Mouse (Mus musculus) forebrain, postnatal 0 days (tissue): ENCODE data around the gene Gm8138. TPM values are rescaled to one million over a fixed set of nuclear protein-coding genes. Genes with fewer than 3 reads are reported as not detected.
"Not testable (repeated sequence)": the region's sequence is repeated elsewhere in the genome, so short reads cannot be mapped to it uniquely, and the experiment has no call there.

Experiments
- ATAC-seq: fragments of 200-750 bp; cut with Nextera tagmentation; 2 replicates; pipeline ENCODE4 v1.8.0; 2017; ENCODE audit warnings: mild to moderate bottlenecking, moderate library complexity
- DNase-seq: peaks from one replicate; pipeline ENCODE4 v3.0.0-alpha.2; 2015
- H3K27ac ChIP-seq: fragments of 300-500 bp; sonication (generic); 2 replicates; pipeline ENCODE4 v1.5.1; 2014; ENCODE audit warnings: low read depth, mild to moderate bottlenecking, antibody characterized with exemption, low read length, moderate library complexity, mixed read lengths
- H3K27me3 ChIP-seq: fragments of 300-500 bp; sonication (generic); 2 replicates; pipeline ENCODE4 v1.6.1; 2014; ENCODE audit warnings: mild to moderate bottlenecking, low read length, mixed read lengths; ENCODE audit not compliant: insufficient read depth
- H3K36me3 ChIP-seq: fragments of 300-500 bp; sonication (generic); 2 replicates; pipeline ENCODE4 v1.6.1; 2014; ENCODE audit warnings: mild to moderate bottlenecking, moderate library complexity; ENCODE audit not compliant: insufficient read depth
- H3K4me1 ChIP-seq: fragments of 300-500 bp; sonication (generic); 2 replicates; pipeline ENCODE4 v1.6.1; 2014; ENCODE audit warnings: antibody characterized with exemption; ENCODE audit not compliant: insufficient read depth
- H3K4me2 ChIP-seq: fragments of 300-500 bp; sonication (generic); 2 replicates; pipeline ENCODE4 v1.6.1; 2014; ENCODE audit warnings: low read depth, mild to moderate bottlenecking, moderate library complexity
- H3K4me3 ChIP-seq: fragments of 300-500 bp; sonication (generic); 2 replicates; pipeline ENCODE4 v1.5.1; 2014; ENCODE audit warnings: low read depth, low read length, mixed read lengths
- H3K9ac ChIP-seq: fragments of 300-500 bp; sonication (generic); 2 replicates; pipeline ENCODE4 v1.6.1; 2014; ENCODE audit warnings: mild to moderate bottlenecking
- H3K9me3 ChIP-seq: fragments of 300-500 bp; sonication (generic); 2 replicates; pipeline ENCODE4 v1.6.1; 2016; ENCODE audit warnings: low read length
- WGBS: fragments of 180-500 bp; shearing (Covaris S2); extraction: QIAGEN DNeasy Blood & Tissue Kit; methylation state at CpG from one replicate; pipeline ENCODE4 v1.1.7; 2014; 5-methylcytosine and 5-hydroxymethylcytosine counted together
- polyA plus RNA-seq: library from polyadenylated mRNA; unstranded; fragments of >200 nt; fragmentation: Nextera tagmentation; extraction: Ambion mirVana; gene quantifications from 2 replicates; pipeline ENCODE4 v1.2.1, GENCODE M21; 2015
- total RNA-seq: library from RNA; depleted of rRNA; stranded (reverse); fragments of >200 nt; gene quantifications from 2 replicates; pipeline ENCODE4 v1.2.3, GENCODE M21; 2014; rRNA removed

Gene Gm8138
- total RNA-seq (not detected in 2 replicates), polyA plus RNA-seq (not detected in 2 replicates)

- not testable (repeated sequence) for H3K4me1 ChIP-seq, H3K27ac ChIP-seq, H3K36me3 ChIP-seq, ATAC-seq, H3K4me2 ChIP-seq, H3K9me3 ChIP-seq, DNase-seq, H3K9ac ChIP-seq, H3K27me3 ChIP-seq, H3K4me3 ChIP-seq
- WGBS: no CpG with 5 or more reads among the region's 3 CpGs
Measured at GRCm38 (mm10) chr14:43416250-43416649, at the start of gene Gm8138. Gm8138 (minus strand) TSS chr14:43416350.

DNA sequence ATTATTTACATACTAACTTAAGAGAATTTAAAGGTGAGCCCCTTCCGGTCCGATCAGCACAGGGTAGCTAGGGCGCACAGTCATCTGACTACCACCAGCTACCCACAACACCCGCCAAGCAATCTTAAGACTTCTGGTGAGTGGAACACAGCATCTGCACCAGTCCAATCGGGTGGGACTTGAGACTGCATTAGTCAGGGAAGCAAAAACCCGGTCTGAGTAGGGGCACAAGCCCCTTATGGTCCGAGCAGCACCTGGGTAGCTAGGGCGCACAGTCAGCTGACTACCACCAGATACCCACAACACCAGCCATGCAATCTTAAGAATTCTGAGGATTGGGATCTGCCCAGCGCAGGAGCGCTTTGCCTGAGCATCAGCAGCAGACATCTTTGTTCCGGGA, 54.4 kb downstream of the Gm8138 start:
- not testable (repeated sequence) for H3K36me3 ChIP-seq, H3K4me3 ChIP-seq, H3K9ac ChIP-seq, H3K9me3 ChIP-seq, H3K4me1 ChIP-seq, DNase-seq, H3K27ac ChIP-seq, H3K4me2 ChIP-seq, H3K27me3 ChIP-seq, ATAC-seq
- 86% methylated on average over 11 of the region's 11 CpGs for WGBS

Other genes with a start within 250 kb of the Gm8138 start
- not detected in 2 replicates for gene Gm7233, start 236.5 kb downstream of the Gm8138 start, total RNA-seq
- not detected in 2 replicates for gene Gm7233, start 236.5 kb downstream of the Gm8138 start, polyA plus RNA-seq
- not detected in 2 replicates for gene Gm8122, start 181.0 kb downstream of the Gm8138 start, total RNA-seq
- gene Gm8122, start 181.0 kb downstream of the Gm8138 start, polyA plus RNA-seq: not detected in 2 replicates
- not detected in 2 replicates for gene Gm8126, start 157.7 kb downstream of the Gm8138 start, total RNA-seq
- gene Gm8126, start 157.7 kb downstream of the Gm8138 start, polyA plus RNA-seq: not detected in 2 replicates
- not detected in 2 replicates for gene Gm9732, start 141.3 kb downstream of the Gm8138 start, total RNA-seq
- not detected in 2 replicates for gene Gm9732, start 141.3 kb downstream of the Gm8138 start, polyA plus RNA-seq
- gene Gm8127, start 122.5 kb downstream of the Gm8138 start, total RNA-seq: not detected in 2 replicates
- not detected in 2 replicates for gene Gm8127, start 122.5 kb downstream of the Gm8138 start, polyA plus RNA-seq
- not detected in 2 replicates for gene 1700001F09Rik, start 68.5 kb downstream of the Gm8138 start, total RNA-seq
- not detected in 2 replicates for gene 1700001F09Rik, start 68.5 kb downstream of the Gm8138 start, polyA plus RNA-seq
- gene Gm5799, start 127.2 kb upstream of the Gm8138 start, total RNA-seq: not detected in 2 replicates
- gene Gm5799, start 127.2 kb upstream of the Gm8138 start, polyA plus RNA-seq: not detected in 2 replicates
- gene Gm17654, start 162.8 kb upstream of the Gm8138 start, total RNA-seq: not detected in 2 replicates
- gene Gm17654, start 162.8 kb upstream of the Gm8138 start, polyA plus RNA-seq: not detected in 2 replicates
- not detected in 2 replicates for gene Gm10375, start 191.7 kb upstream of the Gm8138 start, total RNA-seq
- not detected in 2 replicates for gene Gm10375, start 191.7 kb upstream of the Gm8138 start, polyA plus RNA-seq